Mouse (Mus musculus) yolk sac, embryonic 10.5 days (tissue): ENCODE data around the gene Megf11.
"Not testable (repeated sequence)": the region's sequence is repeated elsewhere in the genome, so short reads cannot be mapped to it uniquely, and the experiment has no call there.

Experiments used
- DNase-seq: peaks from one replicate; pipeline ENCODE4 v3.0.0-alpha.2; 2017; ENCODE audit warnings: low spot score

Megf11 gene

DNA sequence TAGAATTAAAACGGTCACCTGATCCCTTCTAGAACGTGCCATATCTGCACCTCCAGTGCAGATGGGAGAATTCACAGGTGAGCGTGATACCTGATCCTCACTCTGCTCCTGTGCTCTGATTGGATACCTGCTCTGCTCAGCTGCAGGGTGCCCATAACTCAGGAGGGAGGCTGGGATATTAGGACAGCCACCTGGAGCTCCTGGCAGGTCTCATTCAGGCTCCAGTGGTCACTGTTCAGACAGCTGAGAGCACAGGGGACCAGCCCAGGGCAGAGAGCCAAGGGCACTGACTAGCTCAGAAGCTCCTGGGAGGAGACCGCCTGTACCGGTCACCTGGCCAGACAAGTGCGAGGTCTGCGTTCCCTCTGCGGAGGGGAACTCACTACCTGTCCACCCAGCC lies 80.7 kb downstream of the Megf11 start:
- DNase-seq = no peak

DNA sequence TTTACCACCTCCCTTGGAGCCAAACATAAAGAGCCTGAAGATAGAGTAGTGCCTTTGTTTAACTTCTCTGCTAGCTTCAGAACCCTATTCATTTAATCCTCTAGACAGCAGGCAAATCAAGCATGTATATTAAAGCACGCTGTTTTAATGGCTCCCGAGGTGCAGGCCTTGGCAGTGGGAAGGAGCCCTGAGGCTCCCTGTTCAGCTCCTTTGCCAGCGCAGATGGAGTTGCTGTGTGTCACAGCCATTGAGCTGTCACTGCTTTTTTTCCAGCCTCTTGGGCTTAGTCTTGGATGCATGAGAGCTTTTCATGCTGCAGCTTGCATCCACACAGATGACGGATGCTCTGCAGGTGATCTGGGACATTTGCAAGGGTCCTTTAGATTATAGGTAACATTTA lies 81.1 kb downstream of the Megf11 start:
- no peak for DNase-seq

DNA sequence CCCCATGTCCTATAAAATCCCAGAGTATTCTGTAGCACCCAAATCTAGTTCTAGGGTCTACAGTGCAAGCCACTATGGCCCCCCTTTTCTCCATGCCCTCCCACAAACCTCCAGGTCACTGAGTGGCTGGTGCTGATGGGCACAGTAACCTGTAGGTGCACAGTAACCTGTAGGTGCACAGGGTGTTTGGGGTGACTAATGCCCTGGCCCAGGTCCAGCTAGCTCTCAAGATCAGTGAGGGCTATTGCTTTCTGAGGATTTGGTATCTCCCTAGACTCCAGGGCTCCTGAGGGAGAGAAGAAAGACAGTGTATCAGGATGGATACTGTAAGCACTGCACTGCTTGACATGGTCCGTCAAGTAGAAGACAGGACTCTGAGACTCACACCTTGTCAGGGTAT lies 85.4 kb downstream of the Megf11 start:
- no peak for DNase-seq

DNA sequence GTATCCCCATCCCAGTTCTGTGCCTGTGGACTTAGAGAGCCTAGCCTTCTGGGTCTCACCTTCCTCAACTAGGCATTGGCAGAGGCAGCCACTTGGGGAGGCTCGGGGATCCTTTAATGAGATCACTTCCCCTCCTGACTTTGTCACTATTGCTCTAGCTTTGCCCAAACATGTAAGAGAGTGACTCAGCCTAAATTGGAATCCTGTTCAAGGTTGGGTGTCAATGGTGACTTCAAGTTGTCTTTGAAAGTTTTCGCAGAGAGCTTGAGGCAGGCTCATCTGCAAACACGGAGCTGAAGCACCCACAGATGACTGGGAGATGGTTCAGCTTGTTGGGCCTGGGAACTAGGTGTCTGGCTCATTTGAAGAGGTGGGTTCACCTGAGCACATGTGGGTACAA lies 85.9 kb downstream of the Megf11 start:
- no peak for DNase-seq

DNA sequence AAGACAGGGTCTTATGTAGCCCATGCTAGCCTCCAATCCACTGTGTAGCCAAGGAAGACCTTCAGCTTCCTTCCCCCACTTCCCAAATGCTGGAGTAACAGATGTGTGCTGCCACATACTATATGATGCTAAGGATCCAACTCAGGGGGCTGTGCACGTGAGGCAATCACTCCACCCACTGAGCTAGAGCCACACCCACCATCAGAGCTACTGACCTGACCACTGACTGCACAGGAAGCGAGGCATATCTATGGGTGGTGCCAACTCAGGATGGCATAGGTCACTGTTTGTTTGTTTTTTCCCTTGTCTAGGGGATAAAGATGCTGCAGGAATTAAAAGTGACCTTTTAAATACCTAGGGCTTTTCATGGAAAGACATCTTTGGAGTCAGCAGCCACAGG lies 86.7 kb downstream of the Megf11 start:
- DNase-seq = no peak

DNA sequence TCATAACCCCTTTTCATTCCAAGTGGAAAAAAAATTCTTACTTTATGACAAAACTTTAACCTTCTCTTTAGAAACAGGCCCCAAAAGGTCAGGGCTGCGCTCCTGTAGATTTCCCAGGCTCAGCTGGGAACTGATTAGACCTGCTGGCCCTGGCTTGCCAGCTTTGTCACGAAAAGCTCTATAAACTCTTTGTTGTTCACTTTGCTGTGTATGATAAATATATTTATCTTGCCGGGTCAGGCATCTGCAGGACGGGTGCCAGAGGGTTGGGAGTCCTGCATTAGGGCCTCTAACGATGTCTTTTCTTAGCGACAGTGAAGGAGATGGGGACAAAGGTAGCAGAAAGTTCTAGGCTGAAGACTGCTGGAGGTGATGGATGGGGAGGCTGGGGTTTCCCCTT lies 87.3 kb downstream of the Megf11 start:
- no peak for DNase-seq

DNA sequence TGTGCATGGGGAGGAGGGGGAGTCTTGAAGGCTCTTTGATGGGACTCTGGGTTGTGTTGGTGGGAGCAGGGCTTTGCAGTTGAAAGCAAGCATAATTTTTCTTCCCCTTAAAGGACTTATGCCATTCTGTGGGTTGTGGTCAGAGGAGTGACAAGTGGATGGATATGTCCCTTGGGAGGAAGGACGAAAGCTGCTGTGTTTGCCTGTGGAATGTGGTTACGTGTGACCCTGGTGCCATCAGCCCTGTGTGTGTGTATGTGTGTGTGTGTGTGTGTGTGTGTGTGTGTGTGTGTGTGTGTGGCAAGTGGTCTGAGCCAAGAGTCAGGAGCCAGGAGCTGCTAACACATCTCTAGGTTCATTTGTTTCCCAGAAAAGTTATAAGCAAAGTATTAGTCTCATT lies 87.7 kb downstream of the Megf11 start:
- DNase-seq = no peak

DNA sequence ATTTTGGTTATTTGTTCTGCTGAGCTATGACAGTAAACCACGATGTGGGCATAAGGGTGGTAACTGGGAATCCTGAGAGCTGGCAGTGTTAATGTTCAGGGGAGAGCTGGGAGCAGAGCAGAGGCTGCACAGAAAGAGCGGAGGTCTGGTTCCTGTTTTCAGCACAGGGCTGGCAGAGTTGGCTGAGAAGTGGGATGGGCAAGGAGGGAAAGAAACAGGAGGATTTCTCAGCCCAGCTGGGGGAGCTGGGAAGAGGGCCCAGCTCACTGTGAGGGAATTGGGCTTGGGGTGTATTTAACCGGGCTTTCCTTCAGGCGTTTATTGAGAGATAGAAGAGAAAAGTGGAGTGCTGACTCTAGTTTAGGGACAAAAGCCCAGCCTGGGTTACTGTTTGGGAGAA lies 88.3 kb downstream of the Megf11 start:
- no peak for DNase-seq

DNA sequence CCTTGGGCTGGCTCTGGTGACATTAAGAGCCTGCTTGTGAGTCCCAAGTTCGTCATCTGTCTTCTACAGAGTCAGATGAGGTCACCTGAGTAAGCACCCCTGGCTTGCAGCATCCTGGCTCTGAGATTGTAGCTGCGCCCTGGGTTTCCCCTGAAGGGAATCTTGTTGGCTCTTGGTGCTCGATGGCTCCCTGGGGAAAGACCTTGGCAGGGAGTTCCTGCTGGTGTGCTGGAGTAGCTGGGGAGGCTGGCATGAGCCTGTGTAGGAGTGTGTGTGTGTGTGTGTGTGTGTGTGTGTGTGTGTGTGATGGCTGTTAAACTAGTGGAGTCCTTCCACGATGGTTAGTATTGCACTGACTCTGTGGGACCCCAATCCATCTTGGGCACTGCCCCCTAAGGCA lies 88.7 kb downstream of the Megf11 start:
- no peak for DNase-seq

DNA sequence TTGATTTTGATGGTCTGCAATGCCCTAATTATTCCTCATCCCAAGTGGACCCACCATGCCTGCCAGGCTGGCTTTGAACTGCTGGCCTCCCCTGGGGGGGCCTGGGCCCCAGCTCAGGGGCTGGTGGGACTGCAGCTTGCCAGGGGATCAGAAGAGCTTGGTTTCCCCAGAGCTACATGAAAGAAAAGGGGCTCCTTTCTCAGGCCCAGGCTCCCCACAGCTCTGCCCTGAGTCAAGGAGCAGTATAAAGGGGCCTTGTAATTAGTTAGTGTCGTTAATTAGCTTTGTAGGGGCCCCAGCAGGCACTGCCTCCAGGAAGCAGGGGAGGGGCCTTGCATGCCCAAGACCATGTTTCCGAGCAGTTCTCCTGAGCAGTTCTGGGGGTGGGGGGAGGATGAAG lies 90.5 kb downstream of the Megf11 start:
- DNase-seq = no peak

DNA sequence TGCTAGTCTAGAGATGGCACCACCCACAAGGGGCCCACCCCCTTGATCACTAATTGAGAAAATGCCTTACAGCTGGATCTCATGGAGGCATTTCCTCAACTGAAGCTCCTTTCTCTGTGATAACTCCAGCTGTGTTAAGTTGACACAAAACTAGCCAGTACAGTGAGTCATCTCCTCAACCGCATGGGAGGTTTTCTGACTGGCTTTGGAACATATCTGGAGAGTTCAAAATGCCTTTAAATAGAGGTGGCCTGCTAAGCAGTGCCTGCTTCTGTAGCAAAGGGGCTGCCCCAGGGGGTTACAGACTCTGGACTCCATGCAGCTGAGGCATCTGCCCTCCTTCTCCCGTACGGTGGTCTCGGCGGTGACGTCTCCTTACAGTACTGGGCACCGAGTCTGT lies 92.0 kb downstream of the Megf11 start:
- DNase-seq = not testable (repeated sequence)

DNA sequence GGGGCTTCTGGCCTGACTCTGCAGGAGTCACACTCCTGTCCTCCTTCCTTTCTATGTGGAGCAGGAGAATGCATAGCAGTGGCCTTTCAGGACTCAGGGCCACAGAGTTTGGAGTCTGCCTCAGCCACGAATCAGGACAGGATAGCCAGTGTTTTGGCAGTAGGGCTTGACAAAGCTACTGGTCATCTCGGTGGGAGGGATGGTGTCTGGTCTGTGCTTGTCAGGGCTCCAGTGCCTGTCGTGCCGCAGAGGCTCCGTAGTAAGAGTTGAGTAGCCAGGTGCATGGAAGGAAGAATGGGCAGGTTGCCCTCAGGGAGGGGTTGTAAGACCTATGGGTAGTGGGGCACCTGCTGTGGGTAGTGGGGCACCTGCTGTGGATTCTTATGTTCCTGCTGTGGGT lies 96.7 kb downstream of the Megf11 start:
- DNase-seq = no peak

DNA sequence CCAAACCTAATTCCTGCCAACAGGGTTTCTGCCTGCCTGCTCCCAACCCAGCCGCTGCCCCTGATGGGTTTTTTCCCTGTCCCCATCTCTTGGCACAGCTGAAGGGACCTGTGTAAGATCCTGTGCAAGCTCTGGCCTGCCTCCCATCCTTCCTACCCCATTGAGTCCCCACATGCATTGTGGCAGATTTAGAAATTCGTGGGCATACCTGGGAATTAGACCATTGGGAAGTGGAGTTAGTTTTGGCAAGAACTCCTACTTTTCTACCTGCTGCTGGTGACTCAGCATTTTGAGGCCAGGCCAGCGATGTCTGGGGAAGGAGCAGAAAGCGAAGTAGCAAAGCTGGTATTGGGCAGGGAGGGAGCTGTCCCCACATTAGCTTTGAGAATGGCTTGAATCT lies 102.0 kb downstream of the Megf11 start:
- no peak for DNase-seq

DNA sequence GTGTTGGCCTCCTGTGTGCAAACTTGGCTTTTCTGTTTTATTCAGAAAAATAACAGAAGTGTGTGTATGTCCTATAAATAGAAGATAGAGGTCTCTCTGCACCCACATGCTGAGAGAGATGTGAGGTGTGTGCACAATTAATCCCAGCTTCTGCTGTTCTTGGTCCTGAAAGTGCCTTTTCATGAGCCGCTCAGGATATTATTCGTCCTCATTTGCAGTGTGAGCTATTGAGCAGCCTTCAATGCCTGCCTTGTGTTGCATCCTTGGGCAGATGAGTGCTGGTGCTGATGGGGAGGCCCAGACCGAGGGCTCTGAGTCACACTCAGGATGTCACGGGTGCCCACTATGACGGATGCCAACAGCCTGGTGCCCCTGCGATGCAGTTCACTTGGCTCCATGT lies 109.2 kb downstream of the Megf11 start:
- no peak for DNase-seq

DNA sequence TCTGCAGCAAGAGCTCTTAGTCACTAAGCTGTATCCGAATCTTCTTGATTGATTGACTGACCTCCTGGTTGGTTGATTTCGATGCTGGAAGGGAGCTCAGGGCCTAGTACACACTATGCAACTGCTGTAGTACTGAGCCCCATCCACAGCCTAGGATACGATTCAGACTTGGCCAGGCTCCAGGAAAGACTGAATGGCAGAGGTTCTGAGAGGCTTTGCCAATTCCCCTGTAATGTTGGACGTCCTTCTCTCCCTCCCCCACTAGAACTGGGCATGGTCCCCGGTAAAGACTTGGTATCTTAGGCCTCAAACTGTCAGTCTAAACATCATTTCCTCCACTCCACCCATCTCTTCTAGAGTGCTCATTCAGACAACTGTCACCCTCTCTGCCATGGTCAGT lies 113.5 kb downstream of the Megf11 start:
- DNase-seq = no peak

DNA sequence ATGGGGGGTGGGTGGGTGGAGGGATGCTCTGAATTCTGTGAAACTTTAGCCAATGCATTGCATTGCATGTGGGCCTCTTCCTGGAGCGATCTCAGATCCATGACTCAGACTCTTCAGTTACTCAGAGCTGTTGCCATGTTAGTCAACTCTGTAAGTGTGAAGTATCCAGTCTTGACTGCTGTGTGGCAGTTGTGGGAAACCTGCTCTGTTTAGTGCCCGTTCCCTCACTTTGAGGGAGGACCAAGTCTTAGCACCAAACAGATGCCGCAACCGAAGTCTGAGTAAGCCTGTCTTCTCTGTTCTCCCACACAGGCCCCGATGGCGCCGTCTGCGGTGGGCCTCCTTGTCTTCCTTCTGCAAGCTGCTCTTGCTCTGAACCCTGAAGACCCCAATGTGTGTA lies 115.8 kb downstream of the Megf11 start:
- no peak for DNase-seq

DNA sequence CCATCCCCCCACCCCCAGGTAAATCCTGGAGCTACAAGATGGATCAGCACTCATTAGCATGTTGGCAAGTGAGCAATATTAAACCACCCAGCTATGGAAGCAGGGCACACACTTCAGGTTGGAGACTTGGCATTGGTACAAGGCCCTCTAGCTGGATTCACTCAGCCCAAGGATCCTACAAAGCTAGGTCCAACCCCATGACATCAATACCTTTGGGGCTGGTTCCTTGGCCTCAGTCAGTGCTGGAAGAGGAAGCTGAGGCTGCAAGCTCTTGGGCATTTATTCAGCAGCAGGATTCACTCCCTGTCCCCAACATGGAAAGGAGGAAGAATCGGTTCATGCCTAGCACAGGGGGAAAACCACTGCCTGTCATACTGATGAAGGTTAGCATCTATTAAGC lies 118.6 kb downstream of the Megf11 start:
- DNase-seq = no peak

DNA sequence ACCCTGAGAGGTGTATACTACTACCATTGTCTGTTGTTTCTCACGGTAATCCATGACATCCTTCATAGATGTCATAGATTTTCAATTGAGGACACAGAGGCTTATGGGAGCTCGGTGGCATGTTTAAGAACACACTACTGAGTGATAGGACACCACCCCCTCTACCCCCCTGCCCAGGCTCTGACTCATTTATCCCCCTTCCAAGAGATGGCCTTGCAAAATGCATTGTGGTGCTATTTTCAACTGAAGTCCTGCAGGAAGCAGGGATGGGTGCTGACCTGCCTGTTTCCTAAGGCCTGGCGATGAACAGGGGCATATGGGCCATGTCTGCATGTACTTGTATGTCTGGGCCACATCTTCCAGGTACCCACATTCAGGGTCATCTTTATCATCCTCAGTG lies 119.0 kb downstream of the Megf11 start:
- no peak for DNase-seq

DNA sequence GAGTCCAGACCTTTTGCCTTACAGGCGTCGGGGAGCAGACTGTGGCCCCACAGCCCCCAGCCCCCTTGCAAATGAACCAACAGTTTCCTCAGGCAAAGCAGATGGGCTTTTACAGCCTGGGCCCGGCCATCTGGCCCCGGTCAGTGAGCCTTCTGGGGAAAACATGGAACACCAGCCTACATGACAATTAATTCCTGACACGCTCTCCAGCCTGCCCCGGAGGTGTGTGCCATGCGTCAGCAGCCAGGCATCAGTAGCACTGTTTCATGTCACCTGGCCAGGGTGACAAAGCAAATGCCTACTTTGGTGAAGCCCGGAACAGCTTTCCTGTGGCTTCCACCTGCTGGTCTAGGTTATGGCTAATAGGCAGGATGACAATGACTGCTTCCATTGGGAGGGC lies 119.5 kb downstream of the Megf11 start:
- no peak for DNase-seq

DNA sequence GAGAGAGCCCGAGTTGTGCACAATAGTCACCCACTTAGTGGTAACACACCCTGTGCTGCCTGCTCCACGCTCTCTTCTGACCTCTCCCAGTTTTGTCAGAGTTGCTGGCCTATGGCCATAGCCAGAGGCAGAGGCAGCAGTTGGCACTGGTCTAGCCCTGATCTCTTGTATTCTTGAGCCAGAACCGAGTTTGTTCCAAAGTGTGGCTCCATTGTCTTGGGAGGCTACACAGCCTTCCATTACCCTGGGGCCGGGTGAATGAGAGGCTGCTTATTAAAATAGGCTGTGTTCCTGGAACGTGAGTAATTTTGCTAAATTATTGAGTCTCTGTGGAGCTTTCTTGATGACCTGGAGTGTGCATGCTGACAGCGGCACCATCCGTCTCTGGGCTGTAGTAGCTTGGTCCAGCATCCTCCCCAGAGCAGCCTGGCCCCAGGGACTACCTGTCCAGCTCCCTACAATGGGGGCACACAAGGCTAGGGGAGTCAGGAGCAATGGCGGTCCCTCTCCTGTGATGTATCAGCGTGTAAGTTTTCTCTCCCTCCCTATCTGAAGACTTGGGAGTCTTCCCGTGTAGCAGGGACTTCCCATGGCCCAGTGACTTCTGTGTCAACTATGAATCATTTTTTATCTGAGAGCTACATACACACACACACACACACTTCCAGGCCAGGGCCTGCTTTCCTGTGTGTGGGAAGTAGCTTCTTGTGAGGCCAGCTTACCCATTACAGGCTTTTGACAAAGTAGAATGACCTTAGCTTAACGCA lies 121.2 kb downstream of the Megf11 start:
- DNase-seq = no peak

DNA sequence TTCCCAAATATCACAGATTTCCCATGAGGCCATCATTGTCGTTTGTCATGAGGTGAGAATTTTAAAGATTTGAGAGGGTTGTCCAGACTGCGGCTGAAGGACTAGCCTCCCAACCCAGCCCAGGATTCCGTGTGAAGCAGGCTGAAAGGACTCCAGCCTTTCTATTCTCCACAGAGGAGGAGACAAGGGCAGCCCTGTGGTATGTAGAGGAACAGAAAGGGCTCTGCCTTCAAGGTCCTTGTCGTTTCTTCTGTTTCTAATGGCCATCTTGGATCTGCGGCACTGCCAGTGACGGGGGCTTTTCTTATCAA lies 121.7 kb downstream of the Megf11 start:
- DNase-seq = no peak

DNA sequence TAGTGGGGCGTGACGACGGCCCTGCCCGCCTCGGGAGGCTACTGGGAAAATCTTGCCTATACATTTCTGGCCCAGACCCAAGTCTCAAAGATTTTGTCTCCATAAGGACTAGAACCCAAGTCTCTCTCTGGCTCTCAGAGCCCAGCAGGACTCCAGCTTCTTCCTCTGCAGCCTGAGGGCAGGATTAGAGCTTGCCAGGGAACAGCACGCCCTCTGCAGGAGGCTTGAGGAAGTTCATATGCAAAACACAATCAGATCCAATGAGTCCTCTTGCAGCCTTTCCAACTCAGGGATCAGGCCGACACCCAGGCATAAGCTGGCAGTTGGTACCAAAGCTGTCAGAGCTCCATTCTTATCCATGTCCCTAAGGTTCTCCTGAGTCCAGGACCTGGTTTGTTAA lies 122.6 kb downstream of the Megf11 start:
- DNase-seq = no peak

DNA sequence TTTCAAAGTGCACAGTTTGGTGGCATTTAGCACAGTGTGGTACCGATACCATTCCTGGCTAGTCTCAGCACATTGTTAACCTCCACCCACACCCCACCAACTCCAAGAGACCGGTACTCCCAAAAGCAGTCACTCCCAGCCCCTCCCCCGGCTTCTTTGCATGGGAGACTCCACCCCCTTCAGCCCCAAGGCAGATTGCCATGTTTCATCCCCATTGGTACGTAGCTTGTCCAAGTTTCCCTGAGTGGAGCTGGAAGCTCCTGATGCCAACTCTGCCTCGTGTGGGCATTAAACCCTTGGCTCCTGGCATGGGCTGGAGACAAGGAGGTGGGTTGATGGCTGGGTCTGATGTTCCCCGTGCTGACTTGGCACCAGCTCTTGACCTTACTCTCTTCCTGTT lies 129.4 kb downstream of the Megf11 start:
- DNase-seq = no peak

DNA sequence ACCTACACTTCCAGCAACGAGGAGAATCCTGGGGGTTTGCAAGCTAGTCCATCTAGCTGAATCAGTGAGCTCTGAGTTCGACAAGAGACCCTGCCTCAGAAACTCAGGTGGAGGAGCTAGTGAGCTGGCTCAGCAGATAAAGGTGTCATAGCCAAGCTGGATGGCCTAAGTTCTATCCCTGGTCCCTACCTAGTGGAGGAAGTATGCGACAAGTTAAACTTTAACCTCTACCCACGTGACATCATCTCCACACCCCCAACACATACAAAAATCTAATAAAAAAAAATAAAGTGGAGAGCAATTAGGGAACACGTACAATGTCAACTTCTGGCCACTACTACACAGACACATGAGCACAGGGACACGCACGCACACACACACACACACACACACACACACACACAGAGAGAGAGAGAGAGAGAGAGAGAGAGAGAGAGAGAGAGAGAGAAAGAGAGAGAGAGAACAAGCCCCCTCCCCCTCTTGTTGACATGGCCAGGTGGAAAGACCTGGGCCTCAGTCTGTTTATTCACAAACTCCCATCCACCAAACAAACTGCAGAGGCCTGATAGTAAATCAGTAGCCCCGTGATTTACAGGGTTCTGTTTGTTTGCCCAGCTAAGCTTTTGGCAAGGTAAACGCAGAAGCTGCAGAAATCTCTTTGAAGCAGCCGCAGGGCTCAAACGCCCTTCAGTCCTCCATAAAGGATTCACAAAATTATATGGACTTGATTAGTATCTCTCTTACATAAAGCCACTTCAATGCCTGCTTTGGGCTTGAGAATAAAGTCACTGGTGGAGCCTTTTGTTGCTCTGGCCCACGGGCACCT lies 134.7 kb downstream of the Megf11 start:
- peak; percentile 71 for DNase-seq
